Comparison of ENCODE assay signal across 8 mouse cellular contexts in genomic region chr9:95525961-95526360, GRCm38 (mm10). TPM values are rescaled to one million over a fixed set of nuclear protein-coding genes. Genes with fewer than 3 reads are reported as not detected.
DNase-seq lines count a peak whose midpoint lies in the region; ATAC-seq and TF ChIP-seq lines count a peak whose summit lies in the region.

No protein-coding gene starts in this region.

- no peaks in the 10 kb centered on the region for H3K9me3 ChIP-seq in heart, embryonic 11.5 days (replicated peaks; ENCODE audit: control insufficient read depth, low read length)
- no peaks in the 10 kb centered on the region for H3K9me3 ChIP-seq in ES-Bruce4 (replicated peaks; ENCODE audit: control insufficient read depth, insufficient read depth, low read length, poor library complexity, severe bottlenecking)
- H3K9me3 ChIP-seq in hindbrain, embryonic 13.5 days, result no peaks in the 10 kb centered on the region

- no peaks in the 10 kb centered on the region for H3K36me3 ChIP-seq in heart, embryonic 11.5 days (ENCODE audit: control insufficient read depth, insufficient read depth, low read length)
- H3K36me3 ChIP-seq in ES-Bruce4 (ENCODE audit: control insufficient read depth, insufficient read depth, low read length, poor library complexity, severe bottlenecking), result no peaks in the 10 kb centered on the region
- H3K36me3 ChIP-seq in hindbrain, embryonic 13.5 days, result no peaks in the 10 kb centered on the region

- H3K9ac ChIP-seq in heart, embryonic 11.5 days (ENCODE audit: low read depth, low read length), result no peak overlapping the region
- H3K9ac ChIP-seq in ES-Bruce4 (ENCODE audit: low read depth, poor library complexity, severe bottlenecking), result no peak overlapping the region
- H3K9ac ChIP-seq in hindbrain, embryonic 13.5 days, result no peak overlapping the region

- 0 out of 2 replicates have a peak, but pooled peaks have one; percentile 69 for ATAC-seq in heart, embryonic 11.5 days (replicated peaks; ENCODE audit: insufficient number of reproducible peaks, low FRiP score, low TSS enrichment)
- peak; percentile 76; the same call in 1 of the 2 replicates for ATAC-seq in hindbrain, embryonic 13.5 days (ENCODE audit: low FRiP score)
- ATAC-seq in inflammation-experienced regulatory T-cells, adult 6 months, result no peak

- no peaks in the 10 kb centered on the region for H3K27me3 ChIP-seq in heart, embryonic 11.5 days (ENCODE audit: control insufficient read depth, insufficient read depth, low read length)
- H3K27me3 ChIP-seq in ES-Bruce4 (ENCODE audit: control insufficient read depth, insufficient read depth, low read length, poor library complexity, severe bottlenecking), result no peaks in the 10 kb centered on the region
- no peaks in the 10 kb centered on the region for H3K27me3 ChIP-seq in hindbrain, embryonic 13.5 days

- peak; percentile 68 for TF ChIP-seq CTCF in ES-Bruce4 (IDR thresholded peaks at IDR 0.05; ENCODE audit: low read depth, low read length)

- 9% methylated on average over 2 of the region's 2 CpGs for WGBS in heart, embryonic 11.5 days (ENCODE audit: insufficient replicate concordance)
- 9% methylated on average over 2 of the region's 2 CpGs for WGBS in hindbrain, embryonic 13.5 days

- intact Hi-C loops in heart, postnatal 25 days (cut with DNase I), result no loop called here

- no peak overlapping the region for H3K4me3 ChIP-seq in heart, embryonic 11.5 days (ENCODE audit: low read depth, low read length)
- H3K4me3 ChIP-seq in ES-Bruce4 (ENCODE audit: low read depth, low read length), result no peak overlapping the region
- no peak overlapping the region for H3K4me3 ChIP-seq in hindbrain, embryonic 13.5 days

- no peak for TF ChIP-seq EP300 in ES-Bruce4 (IDR thresholded peaks at IDR 0.05; ENCODE audit: insufficient read depth, low read depth, low read length)

- no peaks in the 10 kb centered on the region for H3K4me1 ChIP-seq in heart, embryonic 11.5 days (ENCODE audit: control insufficient read depth, insufficient read depth, low read length)
- peaks cover 3% of the 10 kb centered on the region for H3K4me1 ChIP-seq in ES-Bruce4 (ENCODE audit: control insufficient read depth, insufficient read depth, low read length)
- H3K4me1 ChIP-seq in hindbrain, embryonic 13.5 days (replicated peaks), result no peaks in the 10 kb centered on the region

- TF ChIP-seq POLR2A in ES-Bruce4 (IDR thresholded peaks at IDR 0.05; ENCODE audit: insufficient read depth, low read length), result no peak

- H3K27ac ChIP-seq in heart, embryonic 11.5 days (ENCODE audit: low read depth, low read length), result no peak overlapping the region
- no peak overlapping the region for H3K27ac ChIP-seq in ES-Bruce4 (ENCODE audit: insufficient read depth, low read length)
- H3K27ac ChIP-seq in hindbrain, embryonic 13.5 days, result no peak overlapping the region

- H3K4me2 ChIP-seq in heart, embryonic 11.5 days, result no peak overlapping the region
- no peak overlapping the region for H3K4me2 ChIP-seq in hindbrain, embryonic 13.5 days

- DNase-seq in heart, postnatal 25 days (ENCODE audit: low spot score), result no peak
- peak; percentile 88 to 93 for DNase-seq in cerebellum, postnatal 10 days
- peak; percentile 46 for DNase-seq in lung, postnatal 10 days
- no peak for DNase-seq in frontal cortex, postnatal 25 days (ENCODE audit: low spot score in 2 of 2)

RNA-seq across cellular contexts. Expression of gene U2surp, which starts 14.2 kb away (rescaled TPM):
- polyA plus RNA-seq in heart, embryonic 11.5 days (2014; fragmentation: Nextera tagmentation; extraction: Ambion mirVana), result 89.0 and 102 TPM in 2 replicates
- 10 to 100 TPM; 27.8 to 32.2 TPM for total RNA-seq in heart, postnatal 25 days (2021)
- 173 and 190 TPM in 2 replicates for polyA plus RNA-seq in ES-Bruce4 (2011; ENCODE audit: insufficient read depth, insufficient read length, low read depth, missing spikeins)
- 156 and 158 TPM in 2 replicates for polyA plus RNA-seq in hindbrain, embryonic 13.5 days (2015; fragmentation: Nextera tagmentation; extraction: Ambion mirVana)
- polyA plus RNA-seq in inflammation-experienced regulatory T-cells, adult 6 months (2017; shearing (Covaris generic)), result 100 to 1,000 TPM; 196 to 252 (median 205) TPM

RNA-seq across cellular contexts. Expression of gene Paqr9, which starts 33.5 kb away (rescaled TPM):
- 0.70 and 0.86 TPM in 2 replicates for polyA plus RNA-seq in heart, embryonic 11.5 days (2014; fragmentation: Nextera tagmentation; extraction: Ambion mirVana)
- 10 to 100 TPM; 41.1 to 43.4 TPM for total RNA-seq in heart, postnatal 25 days (2021)
- polyA plus RNA-seq in ES-Bruce4 (2011; ENCODE audit: insufficient read depth, insufficient read length, low read depth, missing spikeins), result 0.15 and 0.30 TPM in 2 replicates
- polyA plus RNA-seq in hindbrain, embryonic 13.5 days (2015; fragmentation: Nextera tagmentation; extraction: Ambion mirVana), result 2.7 and 3.1 TPM in 2 replicates
- polyA plus RNA-seq in inflammation-experienced regulatory T-cells, adult 6 months (2017; shearing (Covaris generic)), result not detected

Comparison
In these comparisons a context has a peak if more than half of its experiments do, and no peak if none do; other contexts are left out.
1. DNase-seq: peak in cerebellum, postnatal 10 days (2 of 2) and lung, postnatal 10 days (single experiment); none in heart, postnatal 25 days (single experiment) and frontal cortex, postnatal 25 days (0 of 2).